Comparison of ENCODE assay signal across 7 mouse cellular contexts in the genomic region with DNA sequence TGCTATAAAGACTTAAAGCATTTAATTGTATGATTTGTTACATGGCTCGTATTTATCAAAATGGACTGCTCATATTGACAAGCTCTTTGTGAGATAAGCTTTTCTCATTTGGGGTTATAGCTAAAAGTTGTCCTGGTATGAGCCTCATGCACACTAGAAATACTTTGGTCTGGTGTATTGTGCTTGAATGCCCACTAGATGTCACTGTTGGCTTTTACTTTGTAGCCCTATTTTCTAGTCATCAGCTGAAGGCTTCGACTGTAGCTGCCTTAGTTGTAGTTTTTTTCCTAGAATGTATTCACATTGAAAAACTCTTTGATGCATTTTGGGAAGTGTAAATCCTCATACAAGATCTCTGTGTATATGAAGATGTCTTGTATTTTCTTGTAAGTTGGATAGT. TPM values are rescaled to one million over a fixed set of nuclear protein-coding genes. Genes with fewer than 3 reads are reported as not detected.
A peak's percentile ranks its signal among the peaks of the same experiment; 100 is the strongest.
DNase-seq lines count a peak whose midpoint lies in the region; ATAC-seq and TF ChIP-seq lines count a peak whose summit lies in the region.

No protein-coding gene starts in this region.

- no peaks in the 10 kb centered on the region for H3K4me1 ChIP-seq in limb, embryonic 14.5 days (ENCODE audit: control insufficient read depth, insufficient read depth, low read length)
- H3K4me1 ChIP-seq in limb, embryonic 10.5 days: no peaks in the 10 kb centered on the region
- no peaks in the 10 kb centered on the region for H3K4me1 ChIP-seq in forebrain, embryonic 14.5 days (ENCODE audit: control insufficient read depth, insufficient read depth, low read length)
- no peaks in the 10 kb centered on the region for H3K4me1 ChIP-seq in neural tube, embryonic 14.5 days (ENCODE audit: control insufficient read depth, insufficient read depth, low read length)

- peak; percentile 73 for DNase-seq in limb, embryonic 14.5 days (ENCODE audit: low spot score)
- no peak for DNase-seq in limb, embryonic 10.5 days (ENCODE audit: low spot score)
- DNase-seq in ES-CJ7 (ENCODE audit: low read depth, low spot score): peak; percentile 70
- peak; percentile 70 for DNase-seq in brain, adult 2 months (ENCODE audit: low read depth, low spot score)
- DNase-seq in forebrain, embryonic 14.5 days (ENCODE audit: low spot score): peak; percentile 85
- DNase-seq in layer of hippocampus, postnatal 10 days (ENCODE audit: low spot score in 2 of 2): peak; percentile 35 to 39

- H3K27ac ChIP-seq in limb, embryonic 14.5 days (replicated peaks; ENCODE audit: low read depth, low read length): no peak overlapping the region
- H3K27ac ChIP-seq in limb, embryonic 10.5 days: no peak overlapping the region
- no peak overlapping the region for H3K27ac ChIP-seq in forebrain, embryonic 14.5 days (ENCODE audit: low read depth, low read length)
- no peak overlapping the region for H3K27ac ChIP-seq in neural tube, embryonic 14.5 days (ENCODE audit: low read depth, low read length)

- no peaks in the 10 kb centered on the region for H3K27me3 ChIP-seq in limb, embryonic 14.5 days (ENCODE audit: control insufficient read depth, insufficient read depth, low read length)
- H3K27me3 ChIP-seq in limb, embryonic 10.5 days (ENCODE audit: low read depth, poor library complexity, severe bottlenecking): no peaks in the 10 kb centered on the region
- no peaks in the 10 kb centered on the region for H3K27me3 ChIP-seq in forebrain, embryonic 14.5 days (replicated peaks; ENCODE audit: control insufficient read depth, insufficient read depth, low read length)
- H3K27me3 ChIP-seq in neural tube, embryonic 14.5 days (ENCODE audit: control insufficient read depth, insufficient read depth, low read length): no peaks in the 10 kb centered on the region

- WGBS in limb, embryonic 14.5 days: 13% methylated on average over 2 of the region's 2 CpGs
- 32% methylated on average over 2 of the region's 2 CpGs for WGBS in limb, embryonic 10.5 days
- WGBS in forebrain, embryonic 14.5 days: 20% methylated on average over 2 of the region's 2 CpGs
- WGBS in neural tube, embryonic 14.5 days: 11% methylated on average over 2 of the region's 2 CpGs

- no peak overlapping the region for H3K4me2 ChIP-seq in limb, embryonic 14.5 days (replicated peaks; ENCODE audit: low read depth, low read length, severe bottlenecking)
- no peak overlapping the region for H3K4me2 ChIP-seq in forebrain, embryonic 14.5 days (ENCODE audit: low read length)
- no peak overlapping the region for H3K4me2 ChIP-seq in neural tube, embryonic 14.5 days (ENCODE audit: low read depth, low read length)

- peaks cover 8% of the 10 kb centered on the region for H3K36me3 ChIP-seq in limb, embryonic 14.5 days (ENCODE audit: control insufficient read depth, insufficient read depth, low read length)
- peaks cover 27% of the 10 kb centered on the region for H3K36me3 ChIP-seq in limb, embryonic 10.5 days
- H3K36me3 ChIP-seq in forebrain, embryonic 14.5 days (ENCODE audit: control insufficient read depth, insufficient read depth, low read length): peaks cover 19% of the 10 kb centered on the region
- H3K36me3 ChIP-seq in neural tube, embryonic 14.5 days (ENCODE audit: control insufficient read depth, insufficient read depth, low read length): peaks cover 7% of the 10 kb centered on the region; the same call in 1 of the 2 replicates

- H3K4me3 ChIP-seq in limb, embryonic 14.5 days (replicated peaks; ENCODE audit: low read length): no peak overlapping the region
- H3K4me3 ChIP-seq in limb, embryonic 10.5 days: no peak overlapping the region
- no peak overlapping the region for H3K4me3 ChIP-seq in forebrain, embryonic 14.5 days (ENCODE audit: low read depth, low read length)
- no peak overlapping the region for H3K4me3 ChIP-seq in neural tube, embryonic 14.5 days (ENCODE audit: low read depth, low read length)

- H3K9ac ChIP-seq in limb, embryonic 14.5 days (ENCODE audit: low read depth, low read length, severe bottlenecking): no peak overlapping the region
- H3K9ac ChIP-seq in forebrain, embryonic 14.5 days (ENCODE audit: low read length): no peak overlapping the region
- no peak overlapping the region for H3K9ac ChIP-seq in neural tube, embryonic 14.5 days (replicated peaks; ENCODE audit: low read depth, low read length)

- H3K9me3 ChIP-seq in limb, embryonic 14.5 days (ENCODE audit: control insufficient read depth, low read length): no peaks in the 10 kb centered on the region
- H3K9me3 ChIP-seq in limb, embryonic 10.5 days (replicated peaks): no peaks in the 10 kb centered on the region
- no peaks in the 10 kb centered on the region for H3K9me3 ChIP-seq in forebrain, embryonic 14.5 days (replicated peaks; ENCODE audit: control insufficient read depth, low read length)
- H3K9me3 ChIP-seq in neural tube, embryonic 14.5 days (ENCODE audit: control insufficient read depth, low read length): no peaks in the 10 kb centered on the region

- no peak for TF ChIP-seq POLR2A in limb, embryonic 14.5 days (IDR thresholded peaks at IDR 0.05; ENCODE audit: borderline replicate concordance, extremely low read depth, insufficient read depth, insufficient read length)

- 0 out of 2 replicates have a peak, but pooled peaks have one; percentile 68 for ATAC-seq in limb, embryonic 14.5 days (ENCODE audit: low FRiP score, low read depth)
- peak; percentile 44 for ATAC-seq in forebrain, embryonic 14.5 days
- peak; percentile 77; the same call in 1 of the 2 replicates for ATAC-seq in neural tube, embryonic 14.5 days (ENCODE audit: low read depth)

RNA-seq across cellular contexts. Expression of a gene that starts 22.7 kb away (rescaled TPM):
- 7.3 and 13.9 TPM in 2 replicates for polyA plus RNA-seq in limb, embryonic 14.5 days (2012; rRNA removed)
- 39.2 and 41.1 TPM in 2 replicates for polyA plus RNA-seq in limb, embryonic 14.5 days (2014; fragmentation: Nextera tagmentation; extraction: Ambion mirVana)
- polyA plus RNA-seq in limb, embryonic 10.5 days (2016; fragmentation: Nextera tagmentation; extraction: Ambion mirVana): 38.3 and 42.5 TPM in 2 replicates
- 41.5 and 53.5 TPM in 2 replicates for polyA plus RNA-seq in forebrain, embryonic 14.5 days (2014; fragmentation: Nextera tagmentation; extraction: Ambion mirVana)
- total RNA-seq in layer of hippocampus, postnatal 10 days (2021): 10 to 100 TPM in 1 of 2 experiments, 1 to 10 TPM in 1; 8.2 to 12.6 TPM
- 37.0 and 39.2 TPM in 2 replicates for polyA plus RNA-seq in neural tube, embryonic 14.5 days (2014; fragmentation: Nextera tagmentation; extraction: Ambion mirVana)

RNA-seq across cellular contexts. Expression of a gene that starts 22.8 kb away (rescaled TPM):
- polyA plus RNA-seq in limb, embryonic 14.5 days (2012; rRNA removed): 53.3 and 65.9 TPM in 2 replicates
- 87.5 and 92.7 TPM in 2 replicates for polyA plus RNA-seq in limb, embryonic 14.5 days (2014; fragmentation: Nextera tagmentation; extraction: Ambion mirVana)
- polyA plus RNA-seq in limb, embryonic 10.5 days (2016; fragmentation: Nextera tagmentation; extraction: Ambion mirVana): 136 and 143 TPM in 2 replicates
- polyA plus RNA-seq in forebrain, embryonic 14.5 days (2014; fragmentation: Nextera tagmentation; extraction: Ambion mirVana): 62.6 and 75.0 TPM in 2 replicates
- total RNA-seq in layer of hippocampus, postnatal 10 days (2021): 10 to 100 TPM; 87.5 to 89.0 TPM
- 90.9 and 106 TPM in 2 replicates for polyA plus RNA-seq in neural tube, embryonic 14.5 days (2014; fragmentation: Nextera tagmentation; extraction: Ambion mirVana)
